Mouse (Mus musculus): ENCODE results near the gene Twf1.

Gene Twf1

DNA sequence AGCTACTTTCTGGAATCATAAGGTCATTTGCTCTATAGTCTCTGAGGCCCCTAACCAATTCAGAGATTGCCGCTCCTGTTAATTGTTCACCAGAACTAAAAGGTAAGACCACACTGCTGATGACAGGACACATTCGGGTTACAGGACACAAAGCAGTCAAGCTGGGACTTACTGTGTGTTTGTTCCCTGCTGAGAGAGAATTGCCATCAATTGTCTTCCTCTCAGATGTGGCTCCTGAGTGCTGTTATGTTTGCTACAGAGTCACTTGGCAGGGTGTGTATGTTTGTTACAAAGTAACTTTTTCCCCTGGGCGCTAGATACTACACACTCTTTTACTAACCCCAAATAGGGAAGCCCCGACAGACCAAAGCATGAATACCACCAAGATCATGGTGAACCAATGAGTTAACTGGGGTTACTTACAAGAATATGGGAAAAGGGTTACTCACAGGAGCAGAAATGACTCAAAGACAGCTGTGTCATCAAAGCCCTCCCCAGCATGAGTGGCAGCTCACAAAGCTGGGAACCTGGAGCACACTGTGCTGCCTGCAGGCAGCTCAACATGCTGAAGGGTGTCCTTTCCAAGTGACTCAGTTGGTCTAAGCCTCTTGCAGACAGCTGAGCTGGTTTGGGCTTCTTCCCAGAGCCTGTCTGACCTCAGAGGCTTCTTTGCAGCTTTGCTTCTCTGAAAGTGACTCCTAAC, 15.0 kb downstream of the Twf1 start:
- DNase-seq (ENCODE audit: low read depth in 2 of 2, low spot score in 2 of 2) = no peak

DNA sequence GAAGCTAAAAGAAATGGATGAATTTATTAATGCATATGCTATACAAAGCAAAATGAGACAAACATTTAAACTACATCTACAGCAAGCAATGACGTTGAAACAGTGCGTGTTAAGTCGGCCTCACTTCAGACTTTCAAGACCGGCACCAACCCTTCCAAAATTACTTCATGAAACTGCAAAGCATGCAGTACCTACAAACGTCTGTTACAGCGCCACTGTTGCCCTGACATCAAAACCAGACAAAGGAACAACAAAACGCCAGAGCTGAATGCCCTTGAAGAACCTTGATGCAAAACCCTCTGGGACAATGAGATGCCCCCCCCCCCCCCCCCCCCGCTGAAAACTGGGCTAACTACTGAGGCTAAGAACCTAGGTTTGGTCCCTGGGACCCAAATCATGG, 16.9 kb downstream of the Twf1 start:
- DNase-seq (ENCODE audit: low read depth in 2 of 2, low spot score in 2 of 2) = no peak

DNA sequence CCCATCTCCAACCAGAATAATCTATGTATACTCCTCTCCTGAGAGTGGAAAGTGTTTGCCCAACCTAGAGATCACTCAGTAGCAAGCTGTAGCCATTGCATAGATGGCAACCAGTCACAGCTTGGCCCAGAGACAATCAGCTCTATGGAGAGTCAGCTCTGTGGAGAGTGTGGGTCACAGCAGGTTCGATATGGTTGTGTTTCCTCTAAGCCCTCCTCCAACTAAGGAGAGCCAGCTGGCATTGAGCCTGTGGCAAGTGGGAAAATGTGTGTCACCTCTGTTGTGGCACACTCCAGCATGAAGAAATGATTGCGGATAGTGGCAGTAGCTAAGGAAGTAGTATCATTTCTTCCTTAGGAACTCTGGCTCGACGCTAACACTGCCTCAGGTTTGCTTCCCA, 18.2 kb downstream of the Twf1 start:
- DNase-seq (ENCODE audit: low read depth in 2 of 2, low spot score in 2 of 2) = no peak

DNA sequence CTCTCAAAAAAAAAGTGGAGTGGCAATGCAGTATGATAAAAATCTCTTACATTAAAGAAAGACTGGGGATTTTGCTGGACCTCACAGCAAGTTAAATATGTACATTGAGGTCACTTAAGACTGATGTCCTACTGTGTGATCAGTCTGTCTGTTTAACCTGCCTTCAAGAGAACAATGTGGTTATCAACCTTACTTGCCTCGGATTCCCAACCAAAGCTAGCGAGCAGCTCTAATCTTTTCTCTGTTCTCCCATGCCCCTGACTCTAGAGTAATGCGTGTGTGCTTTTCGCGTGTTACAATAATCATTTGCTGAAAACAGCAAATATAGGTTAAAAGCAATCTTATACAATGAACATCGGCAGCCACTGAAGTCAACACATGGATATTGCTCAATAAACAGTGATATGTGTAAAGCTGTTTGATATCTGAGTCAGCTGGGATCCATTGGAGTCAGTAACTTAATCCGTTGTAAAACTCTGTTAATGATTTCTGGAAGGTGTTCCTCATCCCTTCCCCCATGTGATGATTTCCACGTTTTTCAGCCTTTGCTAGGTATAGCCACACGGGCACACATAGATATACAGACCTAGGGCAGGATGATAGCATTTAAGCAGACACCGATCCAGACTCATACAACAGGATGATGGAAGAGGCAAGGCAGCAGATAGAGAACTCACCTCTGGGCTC, 21.1 kb downstream of the Twf1 start:
- DNase-seq (ENCODE audit: low read depth in 2 of 2, low spot score in 2 of 2) = no peak

DNA sequence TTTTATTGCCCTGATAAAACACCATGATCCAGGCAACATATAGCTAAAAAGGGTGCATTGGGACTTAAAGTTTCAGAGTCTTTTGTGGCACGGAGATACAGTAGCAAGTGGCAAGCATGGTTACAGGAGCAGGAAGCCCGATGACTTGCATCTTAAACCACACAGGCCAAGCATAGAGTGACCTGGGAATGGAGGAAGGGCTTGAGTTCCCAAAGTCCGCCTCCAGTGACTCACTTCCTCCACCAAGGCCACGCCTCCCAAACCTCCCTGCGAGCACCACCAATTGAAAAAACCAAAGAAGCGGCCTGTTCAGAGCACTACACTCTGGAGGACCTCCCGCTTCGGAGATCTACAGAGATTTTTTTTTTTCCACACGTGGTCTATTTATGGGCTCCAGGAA, 23.8 kb downstream of the Twf1 start:
- no peak for DNase-seq (ENCODE audit: low read depth in 2 of 2, low spot score in 2 of 2)

DNA sequence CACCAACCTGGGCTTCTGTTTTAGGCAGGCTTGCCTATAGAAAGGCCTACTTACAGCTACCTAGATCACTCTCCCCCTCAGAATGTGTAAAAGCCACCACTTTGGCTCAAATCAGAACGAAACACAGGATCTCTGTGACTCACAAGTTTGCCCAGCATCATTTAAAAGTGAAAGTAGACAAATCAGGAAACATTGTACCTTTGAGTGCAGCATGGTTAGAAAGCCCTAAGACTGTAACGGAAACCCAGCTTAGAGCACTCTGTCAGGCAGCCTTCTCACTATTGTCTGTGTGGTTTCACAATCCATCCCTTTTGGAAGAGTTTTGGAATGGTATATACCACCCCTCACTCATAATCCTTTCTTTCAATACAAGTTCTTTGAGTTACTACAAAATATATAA, 24.8 kb downstream of the Twf1 start:
- DNase-seq (ENCODE audit: low read depth in 2 of 2, low spot score in 2 of 2) = no peak

DNA sequence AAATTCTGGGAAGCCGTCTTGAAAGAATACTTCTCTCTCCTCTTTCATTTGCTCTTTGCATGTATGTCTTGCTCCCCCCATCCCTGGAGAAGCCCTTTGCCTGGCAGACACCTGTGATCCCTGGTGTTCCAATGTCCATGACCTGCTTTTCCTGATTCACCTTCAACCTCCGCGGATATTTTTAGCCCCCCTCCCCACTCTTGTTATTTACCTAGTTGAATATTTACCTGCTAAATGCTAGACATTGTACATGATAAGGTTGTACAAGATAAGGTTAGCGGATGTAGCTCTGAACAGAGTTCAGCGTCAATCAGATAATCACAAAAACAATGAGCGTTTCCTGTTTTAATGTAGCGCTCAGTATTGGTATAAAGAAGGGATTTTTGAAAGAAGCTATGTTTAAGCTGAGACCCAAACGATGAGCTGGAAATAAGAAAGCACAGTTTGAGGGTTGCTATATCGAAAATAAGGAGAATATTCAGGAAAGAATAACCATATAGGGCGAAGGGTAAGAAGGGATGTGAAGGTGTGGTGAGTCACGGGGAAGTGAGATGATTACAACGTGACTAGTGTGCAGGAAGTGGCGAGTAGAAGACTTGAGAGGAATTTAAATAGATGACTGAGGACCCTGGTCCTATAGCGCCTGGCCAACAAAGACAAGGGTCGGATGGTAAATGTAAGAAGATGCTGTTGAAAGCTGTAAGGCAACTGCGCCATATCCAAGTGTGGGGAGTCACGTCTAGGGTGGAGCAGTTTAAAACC, 30.6 kb downstream of the Twf1 start:
- no peak for DNase-seq (ENCODE audit: low read depth in 2 of 2, low spot score in 2 of 2)

DNA sequence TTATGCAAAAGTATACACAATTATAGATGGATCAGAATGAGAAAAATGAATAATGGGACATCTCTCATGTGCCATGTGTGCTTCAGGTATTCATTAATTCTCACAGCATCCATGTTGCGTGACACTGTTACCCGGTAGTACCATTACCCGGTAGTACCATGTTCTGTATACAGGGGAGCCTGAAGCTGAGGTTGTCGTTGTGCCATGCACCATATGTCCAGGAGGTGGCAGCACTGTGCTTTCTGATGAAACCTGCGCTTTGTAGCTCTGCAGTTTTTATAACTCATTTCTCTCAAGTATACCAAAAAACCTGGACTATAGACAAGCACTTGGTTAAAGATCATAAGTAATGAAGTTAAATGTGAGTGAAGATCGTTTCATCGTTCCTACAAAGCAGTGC, 32.2 kb downstream of the Twf1 start:
- peak; percentile 81 to 89 for DNase-seq (ENCODE audit: low read depth in 2 of 2, low spot score in 2 of 2)

DNA sequence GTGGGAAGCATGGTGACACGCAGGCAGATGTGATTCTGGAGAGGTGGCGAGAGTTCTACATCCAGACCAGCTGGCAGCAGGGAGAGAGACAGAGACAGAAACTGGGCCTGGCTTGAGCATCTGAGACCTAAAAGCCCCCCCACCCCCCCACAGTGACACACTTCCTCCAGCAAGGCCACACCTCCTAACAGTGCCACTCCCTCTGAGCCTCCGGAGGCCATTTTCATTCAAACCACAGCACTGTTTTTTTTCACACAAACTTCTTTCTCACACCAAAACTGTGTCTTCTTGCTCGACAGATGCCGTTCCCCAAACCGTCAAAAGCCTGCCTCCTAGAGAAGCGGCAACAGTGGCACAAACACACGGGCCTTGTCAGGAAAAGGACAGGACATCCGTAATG, 36.2 kb downstream of the Twf1 start:
- no peak for DNase-seq (ENCODE audit: low read depth in 2 of 2, low spot score in 2 of 2)

DNA sequence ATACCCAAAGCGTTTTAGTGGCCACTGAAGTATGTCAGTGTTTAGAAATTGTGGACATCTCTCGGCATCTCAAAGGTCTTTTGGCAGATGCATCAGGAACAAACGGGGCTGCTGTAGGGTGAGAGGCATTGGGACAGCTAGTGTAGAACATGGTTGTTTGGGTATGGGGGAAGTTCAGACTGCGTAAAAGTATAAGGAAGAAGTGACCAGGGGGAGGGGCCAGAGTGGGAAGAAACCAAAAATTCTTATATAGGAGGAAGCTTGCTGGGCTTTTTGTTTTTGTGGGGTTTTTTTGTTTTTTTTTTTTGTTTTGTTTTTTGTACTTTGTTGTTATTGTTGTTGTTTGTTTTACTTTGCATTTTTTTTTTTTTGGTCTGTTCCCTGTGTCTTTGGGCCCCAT, 44.8 kb downstream of the Twf1 start:
- DNase-seq (ENCODE audit: low read depth in 2 of 2, low spot score in 2 of 2) = no peak

DNA sequence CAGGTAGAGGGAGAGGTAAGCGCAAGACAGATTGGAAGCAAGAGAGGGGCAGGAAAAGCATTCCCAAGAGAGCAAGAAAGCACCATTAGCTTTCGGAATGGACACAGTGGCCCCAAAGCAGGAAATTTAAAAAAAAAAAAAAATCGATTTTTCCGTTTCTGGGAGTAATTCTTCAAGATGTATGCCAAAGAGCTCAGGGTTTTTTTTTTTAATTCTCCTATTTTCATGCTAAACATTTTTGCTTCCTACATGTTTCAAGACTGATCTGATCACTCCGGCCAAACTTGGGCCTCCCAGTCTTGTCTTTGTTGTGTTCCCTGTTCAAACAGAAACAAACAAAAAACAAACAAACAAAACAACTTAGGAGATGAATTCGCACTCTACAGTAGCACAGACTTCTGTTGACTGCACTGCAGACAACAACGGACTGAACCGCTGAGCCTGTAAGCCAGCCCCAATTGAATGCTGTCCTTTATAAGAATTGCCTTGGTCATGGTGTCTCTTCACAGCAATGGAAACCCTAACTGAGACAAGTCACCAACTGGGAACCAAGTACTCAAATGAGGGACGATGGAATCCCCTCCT, 45.5 kb downstream of the Twf1 start:
- no peak for DNase-seq (ENCODE audit: low read depth in 2 of 2, low spot score in 2 of 2)

DNA sequence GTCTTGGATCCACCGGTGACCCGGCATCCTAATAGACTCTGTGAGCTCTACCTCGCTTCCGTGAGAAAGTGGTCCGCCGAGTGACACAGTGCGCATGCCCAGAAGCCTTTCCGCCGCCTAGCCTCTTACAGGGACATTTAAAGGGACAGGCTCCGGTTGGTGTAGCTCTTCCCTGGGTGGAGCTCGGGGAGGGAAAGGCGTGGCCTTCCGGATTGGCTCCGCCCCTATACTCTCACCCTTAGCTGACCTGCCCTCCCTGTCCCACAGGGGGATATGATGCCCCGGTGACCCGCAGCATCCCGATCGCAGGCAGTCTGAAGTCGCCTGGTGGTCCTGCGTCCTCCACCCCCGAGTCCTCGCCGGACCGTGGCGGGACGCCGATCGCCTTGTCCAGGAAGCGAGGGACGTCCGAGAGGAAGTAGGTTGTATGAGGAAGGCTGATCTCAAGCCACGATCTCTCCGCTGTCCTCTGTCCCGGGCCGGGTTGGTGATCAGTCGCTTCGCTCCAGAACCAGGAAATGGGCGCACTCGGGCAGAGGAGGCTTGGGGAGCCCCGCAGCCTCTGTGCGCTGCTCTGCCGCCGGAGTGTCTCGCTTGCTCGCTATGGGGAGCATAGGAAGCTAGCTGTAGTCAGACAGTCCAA, 46.2 kb downstream of the Twf1 start, which contains the start of the genes Pus7l and Irak4:
Gene Pus7l (minus strand): TSS at position 139 of the 643 bp plus-strand sequence.
Gene Irak4 (plus strand): TSS at position 235 of the 643 bp plus-strand sequence.
- DNase-seq (ENCODE audit: low read depth in 2 of 2, low spot score in 2 of 2) = peak; percentile 91 to 93

DNA sequence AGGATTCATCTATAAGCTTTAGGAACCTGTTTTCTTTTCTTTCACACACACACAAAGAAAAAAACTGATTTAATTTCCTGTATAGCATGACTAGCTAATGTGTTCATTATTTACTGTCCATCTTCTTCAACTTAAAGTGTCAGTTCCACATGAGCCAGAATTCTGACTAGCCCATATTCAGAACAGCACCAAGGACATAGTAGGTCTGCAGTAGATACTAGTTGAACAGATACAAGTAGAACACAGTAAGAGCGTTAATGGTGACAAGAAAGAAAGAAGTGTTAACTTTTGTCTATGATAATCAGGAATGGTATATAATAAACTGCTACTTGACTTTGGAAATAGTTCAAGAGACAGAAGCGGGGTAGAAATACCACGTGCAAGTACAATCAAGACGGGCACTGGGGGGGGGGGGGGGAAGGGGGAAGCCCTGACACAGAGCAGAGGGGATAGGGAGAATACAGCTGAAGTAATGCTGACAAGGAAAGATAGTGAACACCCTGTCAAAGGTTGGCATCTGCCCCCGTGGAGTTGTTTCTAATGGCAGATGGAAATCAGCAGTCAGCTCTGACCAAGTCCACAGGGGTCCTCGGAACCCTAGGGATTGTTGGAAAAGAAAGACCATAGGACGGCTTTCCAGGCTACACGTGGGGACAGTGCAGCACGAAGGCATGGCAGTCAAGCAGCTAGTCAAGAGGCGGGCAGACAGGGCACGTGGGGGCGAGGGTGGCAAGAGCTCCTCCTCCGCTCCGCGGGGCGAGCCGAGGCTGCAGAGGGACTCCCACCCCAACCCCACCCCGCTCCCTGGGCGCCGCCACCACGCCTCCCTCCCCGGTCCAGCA, 46.9 kb downstream of the Twf1 start:
- no peak for DNase-seq (ENCODE audit: low read depth in 2 of 2, low spot score in 2 of 2)

DNA sequence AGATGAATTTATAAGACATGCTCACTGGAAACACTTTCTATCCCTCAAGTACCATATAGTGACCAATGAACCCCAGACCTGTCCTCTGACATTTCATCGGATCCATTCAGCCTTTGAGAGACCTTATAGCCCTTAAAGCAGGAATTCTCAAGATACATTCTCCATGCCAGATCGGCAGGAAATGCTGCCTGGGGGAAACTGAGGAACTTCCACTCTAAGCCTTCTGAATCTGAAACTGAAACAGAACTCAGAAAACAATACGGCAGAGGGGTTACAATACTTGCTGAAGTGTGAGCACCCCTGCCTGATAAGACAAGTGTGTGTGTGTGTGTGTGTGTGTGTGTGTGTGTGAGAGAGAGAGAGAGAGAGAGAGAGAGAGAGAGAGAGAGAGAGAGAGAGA, 50.4 kb downstream of the Twf1 start:
- no peak for DNase-seq (ENCODE audit: low read depth in 2 of 2, low spot score in 2 of 2)

DNA sequence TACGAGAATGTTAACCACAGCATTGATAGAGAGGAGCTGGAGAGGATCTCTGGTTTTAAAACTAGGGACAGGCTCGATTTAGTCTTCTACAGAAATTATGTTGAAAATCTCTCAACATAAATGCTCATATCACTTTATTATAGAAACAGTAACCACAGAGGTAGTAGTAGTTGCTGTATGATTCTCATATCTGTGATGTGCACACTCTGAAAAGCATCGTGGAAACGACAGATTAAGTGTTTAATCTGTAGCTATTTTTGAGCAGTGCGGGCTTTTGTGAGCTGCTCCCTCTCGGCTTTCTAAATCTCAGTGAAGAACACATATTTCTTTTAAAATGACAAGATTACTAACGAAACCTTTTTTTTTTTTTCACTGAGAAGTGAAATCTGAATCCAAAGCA, 54.2 kb downstream of the Twf1 start:
- DNase-seq (ENCODE audit: low read depth in 2 of 2, low spot score in 2 of 2) = no peak

DNA sequence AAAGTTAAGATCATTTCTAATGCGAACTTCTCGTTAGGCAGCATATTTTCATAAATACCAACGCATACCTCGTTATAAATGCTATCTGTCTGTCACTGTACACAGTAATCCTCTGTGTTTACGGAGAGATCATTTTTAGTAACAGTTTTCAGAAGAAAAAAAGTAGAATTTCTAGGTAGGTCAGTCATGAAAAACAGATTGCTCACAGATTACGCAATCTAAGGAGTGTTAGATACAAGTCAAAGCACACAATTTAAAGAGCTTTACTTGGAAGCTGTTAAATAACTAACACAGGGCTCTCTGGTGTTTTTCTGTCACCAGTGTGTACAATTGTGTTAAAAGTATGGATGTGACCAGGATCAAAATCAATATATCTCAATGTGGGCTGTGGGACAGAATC, 56.7 kb downstream of the Twf1 start:
- DNase-seq (ENCODE audit: low read depth in 2 of 2, low spot score in 2 of 2) = no peak

DNA sequence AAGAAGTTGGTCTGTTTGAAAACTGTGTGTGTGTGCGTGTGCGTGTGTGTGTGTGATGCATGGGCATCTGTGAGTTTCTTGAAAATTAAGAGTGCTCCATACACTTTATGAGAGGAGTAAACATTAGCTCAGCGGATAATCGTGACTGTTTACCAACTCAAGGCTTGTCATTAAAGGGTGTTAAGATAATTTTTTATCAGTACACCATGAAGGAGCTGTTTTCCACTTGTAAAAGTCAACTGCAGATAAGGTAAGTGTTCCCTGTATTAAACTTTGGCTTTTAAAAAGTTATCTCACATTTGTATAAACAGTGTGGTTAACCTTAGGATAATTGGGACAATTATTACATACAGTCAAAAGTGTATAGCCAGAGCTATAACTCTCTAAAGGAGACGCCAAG, 57.4 kb downstream of the Twf1 start:
- DNase-seq (ENCODE audit: low read depth in 2 of 2, low spot score in 2 of 2) = no peak

DNA sequence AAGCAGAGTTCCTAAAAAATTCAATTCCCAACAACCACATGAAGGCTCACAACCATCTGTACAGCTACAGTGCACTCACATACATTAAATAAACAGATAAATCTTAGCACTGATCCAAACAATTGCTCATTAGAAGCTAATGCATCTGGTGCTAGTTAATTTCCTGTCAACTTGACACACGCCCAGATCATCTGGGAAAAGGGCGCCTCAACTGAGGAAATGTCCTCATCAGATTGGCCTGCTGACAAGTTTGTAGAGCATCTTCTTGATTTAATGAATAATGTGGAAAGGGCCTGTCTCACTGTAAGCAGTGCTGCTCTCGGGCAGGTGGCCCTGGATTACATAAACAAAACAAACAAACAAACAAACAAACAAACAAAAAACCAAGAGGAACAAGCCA, 59.2 kb downstream of the Twf1 start:
- no peak for DNase-seq (ENCODE audit: low read depth in 2 of 2, low spot score in 2 of 2)
